Mouse (Mus musculus) liver, embryonic 15.5 days (tissue): ENCODE results near the gene Il4ra. TPM values are rescaled to one million over a fixed set of nuclear protein-coding genes. Genes with fewer than 3 reads are reported as not detected.

Experiments used
- ATAC-seq: fragments of 200-750 bp; cut with Nextera tagmentation; 2 replicates; pipeline ENCODE4 v1.8.0; 2017; ENCODE audit warnings: moderate number of reproducible peaks, mild to moderate bottlenecking, moderate library complexity; ENCODE audit not compliant: insufficient read depth
- H3K27ac ChIP-seq: fragments of 300-500 bp; sonication (generic); replicated peaks from 2 replicates; pipeline ENCODE4 v1.5.1; 2015; ENCODE audit warnings: mild to moderate bottlenecking, inconsistent platforms
- H3K27me3 ChIP-seq: fragments of 300-500 bp; sonication (generic); 2 replicates; pipeline ENCODE4 v1.6.1; 2015; ENCODE audit warnings: mild to moderate bottlenecking, inconsistent platforms
- H3K36me3 ChIP-seq: fragments of 300-500 bp; sonication (generic); replicated peaks from 2 replicates; pipeline ENCODE4 v1.6.1; 2015; ENCODE audit warnings: moderate library complexity, mild to moderate bottlenecking, inconsistent platforms
- H3K4me1 ChIP-seq: fragments of 300-500 bp; sonication (generic); replicated peaks from 2 replicates; pipeline ENCODE4 v1.6.1; 2015; ENCODE audit warnings: inconsistent platforms
- H3K4me2 ChIP-seq: fragments of 300-500 bp; sonication (generic); 2 replicates; pipeline ENCODE4 v1.6.1; 2015; ENCODE audit warnings: moderate library complexity, mild to moderate bottlenecking, inconsistent platforms
- H3K4me3 ChIP-seq: fragments of 300-500 bp; sonication (generic); replicated peaks from 2 replicates; pipeline ENCODE4 v1.5.1; 2015; ENCODE audit warnings: mild to moderate bottlenecking, inconsistent platforms
- H3K9ac ChIP-seq: fragments of 300-500 bp; sonication (generic); 2 replicates; pipeline ENCODE4 v1.6.1; 2015; ENCODE audit warnings: moderate library complexity, mild to moderate bottlenecking, inconsistent platforms
- H3K9me3 ChIP-seq: fragments of 300-500 bp; sonication (generic); replicated peaks from 2 replicates; pipeline ENCODE4 v1.6.1; 2016; ENCODE audit warnings: inconsistent platforms
- WGBS: fragments of 180-500 bp; shearing (Covaris S2); methylation state at CpG from one replicate; pipeline ENCODE4 v1.1.7; 2015; ENCODE audit warnings: mixed read lengths; ENCODE audit not compliant: insufficient replicate concordance; 5-methylcytosine and 5-hydroxymethylcytosine counted together
- polyA plus RNA-seq: library from polyadenylated mRNA; unstranded; fragments of >200 nt; fragmentation: Nextera tagmentation; extraction: Ambion mirVana; gene quantifications from 2 replicates; pipeline ENCODE4 v1.2.1, GENCODE M21; 2015

Il4ra gene
- polyA plus RNA-seq, 1 experiment from 2014 or later = 4.6 TPM

GRCm38 (mm10) chr7:125572737-125573136 lies 20.8 kb downstream of the Il4ra start:
- Histone ChIP-seq H3K4me2 (no peak overlapping the region), H3K9ac (no peak overlapping the region), H3K9me3 (no peaks in the 10 kb centered on the region), H3K4me1 (peaks cover 23% of the 10 kb centered on the region), H3K27ac (no peak overlapping the region), H3K27me3 (no peaks in the 10 kb centered on the region), H3K4me3 (no peak overlapping the region), H3K36me3 (peaks cover 60% of the 10 kb centered on the region)
- WGBS = 77% methylated on average over 6 of the region's 6 CpGs
- no peak for ATAC-seq

- peaks cover 54% of the 10 kb centered on the region for H3K36me3 ChIP-seq
- no peak overlapping the region for H3K9ac ChIP-seq
- H3K27ac ChIP-seq = no peak overlapping the region
- no peak overlapping the region for H3K4me3 ChIP-seq
- no peak overlapping the region for H3K4me2 ChIP-seq
- WGBS = 53% methylated on average over 2 of the region's 2 CpGs
- no peaks in the 10 kb centered on the region for H3K27me3 ChIP-seq
- H3K9me3 ChIP-seq = no peaks in the 10 kb centered on the region
- H3K4me1 ChIP-seq = peaks cover 29% of the 10 kb centered on the region
- ATAC-seq = no peak
These were observed 21.9 kb downstream of the Il4ra start for GRCm38 (mm10) chr7:125573849-125574248.

- no peak overlapping the region for H3K9ac ChIP-seq
- H3K27ac ChIP-seq = no peak overlapping the region
- WGBS = 55% methylated on average over 3 of the region's 3 CpGs
These were observed 22.9 kb downstream of the Il4ra start for GRCm38 (mm10) chr7:125574832-125575231.

GRCm38 (mm10) chr7:125575738-125576540 lies 24.0 kb downstream of the Il4ra start:
- ATAC-seq = no peak
- WGBS = 68% methylated on average over 16 of the region's 16 CpGs
- H3K9ac ChIP-seq = no peak overlapping the region
- no peaks in the 10 kb centered on the region for H3K9me3 ChIP-seq
- H3K27ac ChIP-seq = no peak overlapping the region
- peaks cover 9% of the 10 kb centered on the region for H3K27me3 ChIP-seq
- H3K4me1 ChIP-seq = peaks cover 30% of the 10 kb centered on the region
- no peak overlapping the region for H3K4me2 ChIP-seq
- H3K4me3 ChIP-seq = no peak overlapping the region
- H3K36me3 ChIP-seq = peaks cover 42% of the 10 kb centered on the region

More at GRCm38 (mm10) chr7:125574832-125575231, 22.9 kb downstream of the Il4ra start:
- Histone ChIP-seq H3K4me2 (no peak overlapping the region), H3K27me3 (no peaks in the 10 kb centered on the region), H3K4me1 (peaks cover 29% of the 10 kb centered on the region), H3K36me3 (peaks cover 47% of the 10 kb centered on the region), H3K4me3 (no peak overlapping the region), H3K9me3 (no peaks in the 10 kb centered on the region)
- no peak for ATAC-seq

GRCm38 (mm10) chr7:125576982-125577381 lies 25.1 kb downstream of the Il4ra start:
- Histone ChIP-seq H3K4me2 (no peak overlapping the region), H3K4me1 (peaks cover 41% of the 10 kb centered on the region), H3K27ac (0 out of 2 replicates have a peak overlapping the region, but pooled peaks have one; percentile 5), H3K27me3 (peaks cover 14% of the 10 kb centered on the region), H3K9ac (no peak overlapping the region), H3K36me3 (peaks cover 31% of the 10 kb centered on the region), H3K4me3 (no peak overlapping the region), H3K9me3 (no peaks in the 10 kb centered on the region)
- 68% methylated on average over 7 of the region's 7 CpGs for WGBS
- no peak for ATAC-seq

GRCm38 (mm10) chr7:125577486-125578088 lies 25.7 kb downstream of the Il4ra start:
- 51% methylated on average over 11 of the region's 11 CpGs for WGBS
- no peak overlapping the region for H3K9ac ChIP-seq
- peaks cover 25% of the 10 kb centered on the region; the same call in 1 of the 2 replicates for H3K36me3 ChIP-seq
- 0 out of 2 replicates have a peak overlapping the region, but pooled peaks have one; percentile 6 for H3K27ac ChIP-seq
- peaks cover 41% of the 10 kb centered on the region for H3K4me1 ChIP-seq
- H3K4me2 ChIP-seq = no peak overlapping the region
- peaks cover 14% of the 10 kb centered on the region for H3K27me3 ChIP-seq
- no peaks in the 10 kb centered on the region for H3K9me3 ChIP-seq
- H3K4me3 ChIP-seq = no peak overlapping the region
- peak; percentile 37 for ATAC-seq

- Histone ChIP-seq H3K9me3 (no peaks in the 10 kb centered on the region), H3K4me1 (peaks cover 41% of the 10 kb centered on the region), H3K27me3 (peaks cover 14% of the 10 kb centered on the region), H3K4me2 (no peak overlapping the region), H3K27ac (no peak overlapping the region), H3K4me3 (no peak overlapping the region), H3K9ac (no peak overlapping the region), H3K36me3 (peaks cover 23% of the 10 kb centered on the region; the same call in 1 of the 2 replicates)
- no peak for ATAC-seq
- WGBS = 60% methylated on average over 3 of the region's 3 CpGs
These were observed 26.2 kb downstream of the Il4ra start for GRCm38 (mm10) chr7:125578106-125578505.

GRCm38 (mm10) chr7:125579545-125580219 lies 27.8 kb downstream of the Il4ra start:
- no peaks in the 10 kb centered on the region for H3K9me3 ChIP-seq
- peaks cover 14% of the 10 kb centered on the region; the same call in 1 of the 2 replicates for H3K36me3 ChIP-seq
- WGBS = 47% methylated on average over 9 of the region's 9 CpGs
- H3K27ac ChIP-seq = no peak overlapping the region
- H3K4me1 ChIP-seq = peaks cover 41% of the 10 kb centered on the region
- no peak overlapping the region for H3K9ac ChIP-seq
- H3K4me3 ChIP-seq = no peak overlapping the region
- no peak for ATAC-seq
- peaks cover 14% of the 10 kb centered on the region for H3K27me3 ChIP-seq
- no peak overlapping the region for H3K4me2 ChIP-seq

- peaks cover 40% of the 10 kb centered on the region for H3K4me1 ChIP-seq
- H3K4me2 ChIP-seq = no peak overlapping the region
- 50% methylated on average over 1 of the region's 1 CpGs for WGBS
- peaks cover 12% of the 10 kb centered on the region; the same call in 1 of the 2 replicates for H3K36me3 ChIP-seq
- no peak overlapping the region for H3K4me3 ChIP-seq
- ATAC-seq = no peak
- H3K9ac ChIP-seq = no peak overlapping the region
- H3K27me3 ChIP-seq = peaks cover 14% of the 10 kb centered on the region
- H3K9me3 ChIP-seq = no peaks in the 10 kb centered on the region
- H3K27ac ChIP-seq = no peak overlapping the region
These were observed 28.3 kb downstream of the Il4ra start for GRCm38 (mm10) chr7:125580220-125580549.

GRCm38 (mm10) chr7:125580625-125581316 lies 28.9 kb downstream of the Il4ra start:
- Histone ChIP-seq H3K27me3 (peaks cover 14% of the 10 kb centered on the region), H3K27ac (no peak overlapping the region), H3K4me2 (peak overlapping the region; percentile 77), H3K9ac (0 out of 2 replicates have a peak overlapping the region, but pooled peaks have one; percentile 15), H3K4me1 (peaks cover 35% of the 10 kb centered on the region), H3K4me3 (peak overlapping the region; percentile 45), H3K36me3 (peaks cover 10% of the 10 kb centered on the region; the same call in 1 of the 2 replicates), H3K9me3 (no peaks in the 10 kb centered on the region)
- ATAC-seq = no peak
- WGBS = 9% methylated on average over 16 of the region's 16 CpGs
